8 mouse cellular contexts compared by ENCODE assay signal in genomic region chr3:155092081-155092480, GRCm38 (mm10). TPM values are rescaled to one million over a fixed set of nuclear protein-coding genes. Genes with fewer than 3 reads are reported as not detected.
DNase-seq lines count a peak whose midpoint lies in the region; ATAC-seq and TF ChIP-seq lines count a peak whose summit lies in the region.

No protein-coding gene starts in this region.

- whole genome bisulfite sequencing in embryonic facial prominence, embryonic 13.5 days = 96% methylated on average over 6 of the region's 6 CpGs
- 77% methylated on average over 6 of the region's 6 CpGs for WGBS in intestine, postnatal 0 days

- TF ChIP-seq CTCF in layer of hippocampus, adult 2 months (conservative IDR thresholded peaks at IDR 0.05) = no peak
- TF ChIP-seq CTCF in intestine, postnatal 0 days (IDR thresholded peaks at IDR 0.05; ENCODE audit: low read depth) = no peak

- no peak overlapping the region for H3K27ac ChIP-seq in layer of hippocampus, adult 2 months
- H3K27ac ChIP-seq in embryonic facial prominence, embryonic 13.5 days = no peak overlapping the region
- no peak overlapping the region for H3K27ac ChIP-seq in intestine, postnatal 0 days (ENCODE audit: low read depth, low read length)

- H3K9ac ChIP-seq in embryonic facial prominence, embryonic 13.5 days = no peak overlapping the region
- H3K9ac ChIP-seq in intestine, postnatal 0 days (ENCODE audit: low read depth, low read length) = no peak overlapping the region

- no peak for ATAC-seq in embryonic facial prominence, embryonic 13.5 days (ENCODE audit: insufficient number of reproducible peaks, insufficient read depth, low FRiP score, low TSS enrichment, low read depth)
- no peak for ATAC-seq in intestine, postnatal 0 days
- no peak for ATAC-seq in monocyte, adult 5-6 weeks (replicated peaks; ENCODE audit: insufficient number of reproducible peaks, low FRiP score, low TSS enrichment, poor library complexity, severe bottlenecking)

- peak overlapping the region; percentile 69 for H3K4me3 ChIP-seq in layer of hippocampus, adult 2 months
- peak overlapping the region; percentile 70 for H3K4me3 ChIP-seq in embryonic facial prominence, embryonic 13.5 days
- H3K4me3 ChIP-seq in intestine, postnatal 0 days (ENCODE audit: low read depth, low read length) = peak overlapping the region; percentile 50

- no peaks in the 10 kb centered on the region for H3K4me1 ChIP-seq in embryonic facial prominence, embryonic 13.5 days
- H3K4me1 ChIP-seq in intestine, postnatal 0 days (replicated peaks; ENCODE audit: control insufficient read depth, insufficient read depth, low read length) = no peaks in the 10 kb centered on the region

- H3K36me3 ChIP-seq in embryonic facial prominence, embryonic 13.5 days = peaks cover 8% of the 10 kb centered on the region
- H3K36me3 ChIP-seq in intestine, postnatal 0 days (ENCODE audit: control insufficient read depth, insufficient read depth) = peaks cover 13% of the 10 kb centered on the region

- no peaks in the 10 kb centered on the region for H3K27me3 ChIP-seq in embryonic facial prominence, embryonic 13.5 days
- H3K27me3 ChIP-seq in intestine, postnatal 0 days (replicated peaks; ENCODE audit: control insufficient read depth, insufficient read depth, low read length) = no peaks in the 10 kb centered on the region

- H3K4me2 ChIP-seq in embryonic facial prominence, embryonic 13.5 days = peak overlapping the region; percentile 66
- H3K4me2 ChIP-seq in intestine, postnatal 0 days (replicated peaks; ENCODE audit: low read depth) = peak overlapping the region; percentile 74

- no peak for DNase-seq in layer of hippocampus, adult 2 months (ENCODE audit: low spot score in 2 of 2)
- no peak for DNase-seq in layer of hippocampus, adult 11-12 months (ENCODE audit: low spot score)
- DNase-seq in naive thymus-derived CD4-positive, alpha-beta T cell, adult 2 months (ENCODE audit: low read depth) = peak; percentile 16
- no peak for DNase-seq in cerebellum, postnatal 25 days
- no peak for DNase-seq in spleen, adult 12 weeks (ENCODE audit: low spot score)

- H3K9me3 ChIP-seq in embryonic facial prominence, embryonic 13.5 days = no peaks in the 10 kb centered on the region
- no peaks in the 10 kb centered on the region for H3K9me3 ChIP-seq in intestine, postnatal 0 days (ENCODE audit: control insufficient read depth)

RNA-seq across cellular contexts. Expression of gene Fpgt, which starts 1.1 kb away (rescaled TPM):
- 10 to 100 TPM; 29.1 to 29.3 TPM for total RNA-seq in layer of hippocampus, adult 2 months (2021)
- 14.0 and 15.3 TPM in 2 replicates for polyA plus RNA-seq in embryonic facial prominence, embryonic 13.5 days (2015; fragmentation: Nextera tagmentation; extraction: Ambion mirVana)
- polyA plus RNA-seq in intestine, postnatal 0 days (2015; fragmentation: Nextera tagmentation; extraction: Ambion mirVana) = 15.2 and 17.0 TPM in 2 replicates
- 19.2 to 21.8 TPM (median 21.2 TPM) in 3 replicates for total RNA-seq in monocyte, adult 5-6 weeks (2017)

RNA-seq across cellular contexts. Expression of gene Lrriq3, which starts 1.2 kb away (rescaled TPM):
- total RNA-seq in layer of hippocampus, adult 2 months (2021) = under 1 TPM; 0.39 to 0.49 TPM
- polyA plus RNA-seq in embryonic facial prominence, embryonic 13.5 days (2015; fragmentation: Nextera tagmentation; extraction: Ambion mirVana) = 0.87 and 0.89 TPM in 2 replicates
- polyA plus RNA-seq in intestine, postnatal 0 days (2015; fragmentation: Nextera tagmentation; extraction: Ambion mirVana) = 1.2 and 1.5 TPM in 2 replicates
- total RNA-seq in monocyte, adult 5-6 weeks (2017) = 0.49 TPM in 1 of 3 replicates, not detected in the others

RNA-seq across cellular contexts. Expression of gene Tnni3k, which starts 36.9 kb away (rescaled TPM):
- under 1 TPM; 0.17 to 0.31 TPM for total RNA-seq in layer of hippocampus, adult 2 months (2021)
- 0.08 and 0.10 TPM in 2 replicates for polyA plus RNA-seq in embryonic facial prominence, embryonic 13.5 days (2015; fragmentation: Nextera tagmentation; extraction: Ambion mirVana)
- polyA plus RNA-seq in intestine, postnatal 0 days (2015; fragmentation: Nextera tagmentation; extraction: Ambion mirVana) = 0.08 TPM in 2 replicates
- not detected in 3 replicates for total RNA-seq in monocyte, adult 5-6 weeks (2017)
